Mouse (Mus musculus) left cerebral cortex, postnatal 10 days (tissue): ENCODE data around the gene Pdcd6ip. TPM values are rescaled to one million over a fixed set of nuclear protein-coding genes. Genes with fewer than 3 reads are reported as not detected.

Source experiments
- DNase-seq, 2 experiments: peaks; one replicate each; pipeline ENCODE4 v3.0.0; 2021 to 2022; ENCODE audit warnings: low spot score in 2 of 2, mixed read lengths in 1 of 2; ENCODE audit errors: extremely low spot score in 1 of 2
- intact Hi-C: fragments of 180-260 bp; cut with DNase I; formaldehyde crosslinking; loops from one replicate; pipeline ENCODE4 v1.15.1; 2025
- total RNA-seq, 2 experiments: library from RNA; stranded (reverse); gene quantifications; 2 replicates each; pipeline ENCODE4 v1.2.3; 2021

The Pdcd6ip gene
- total RNA-seq, 2 experiments from 2014 or later, result 48.8 to 52.5 TPM

- intact Hi-C loops, result loop anchor here (10.0 kb wide), 1 partner anchor 900 kb away; no protein-coding TSS in a partner anchor
- DNase-seq, result no peak
Measured at GRCm38 (mm10) chr9:113634986-113635385, 73.1 kb downstream of the Pdcd6ip start.

- DNase-seq, result no peak
Measured at GRCm38 (mm10) chr9:113633168-113633744, 74.8 kb downstream of the Pdcd6ip start.

GRCm38 (mm10) chr9:113632350-113633043, 75.6 kb downstream of the Pdcd6ip start:
- DNase-seq, result no peak
- intact Hi-C loops, result loop anchor here (10.0 kb wide), 1 partner anchor 898 kb away; no protein-coding TSS in a partner anchor

More at GRCm38 (mm10) chr9:113633168-113633744, 74.8 kb downstream of the Pdcd6ip start:
- intact Hi-C loops, result loop anchor here (10.0 kb wide), 1 partner anchor 898 kb away; no protein-coding TSS in a partner anchor

- intact Hi-C loops, result loop anchor here (5.0 to 10.0 kb wide), 4 partner anchors 112 to 895 kb away; no protein-coding TSS in a partner anchor
- DNase-seq, result peak; percentile 71 to 89
Measured at GRCm38 (mm10) chr9:113629632-113630031, 78.4 kb downstream of the Pdcd6ip start.

GRCm38 (mm10) chr9:113629191-113629590, 78.9 kb downstream of the Pdcd6ip start:
- intact Hi-C loops, result loop anchor here (5.0 to 10.0 kb wide), 3 partner anchors 112 to 452 kb away; no protein-coding TSS in a partner anchor
- DNase-seq, result no peak

- no peak for DNase-seq
- intact Hi-C loops, result loop anchor here (5.0 to 10.0 kb wide), 3 partner anchors 111 to 451 kb away; no protein-coding TSS in a partner anchor
Measured at GRCm38 (mm10) chr9:113628780-113629179, 79.3 kb downstream of the Pdcd6ip start.

- DNase-seq, result no peak
- intact Hi-C loops, result loop anchor here (5.0 to 10.0 kb wide), 3 partner anchors 109 to 449 kb away; no protein-coding TSS in a partner anchor
Measured at GRCm38 (mm10) chr9:113626730-113627129, 81.3 kb downstream of the Pdcd6ip start.

- intact Hi-C loops, result loop anchor here (10.0 kb wide), 1 partner anchor 279 kb away; no protein-coding TSS in a partner anchor
- DNase-seq, result no peak
Measured at GRCm38 (mm10) chr9:113624086-113624485, 84.0 kb downstream of the Pdcd6ip start.

- intact Hi-C loops, result no loop called here
- DNase-seq, result no peak
Measured at GRCm38 (mm10) chr9:113617081-113617480, 91.0 kb downstream of the Pdcd6ip start.

- no peak for DNase-seq
- intact Hi-C loops, result no loop called here
Measured at GRCm38 (mm10) chr9:113610776-113611175, 97.3 kb downstream of the Pdcd6ip start.

- no peak for DNase-seq
- intact Hi-C loops, result no loop called here
Measured at GRCm38 (mm10) chr9:113602140-113602539, 105.9 kb downstream of the Pdcd6ip start.

Other genes starting within 250 kb of the Pdcd6ip start
- 100 to 1,000 TPM; 328 to 340 TPM for gene Clasp2, start 33.2 kb upstream of the Pdcd6ip start, total RNA-seq
- 10 to 100 TPM; 62.9 to 66.0 TPM for gene Ubp1, start 222.7 kb upstream of the Pdcd6ip start, total RNA-seq